Mouse (Mus musculus) CH12.LX (cell line): ENCODE data around the gene Fgd6.

Source experiments
- CTCF ChIP-seq, 2 experiments: IDR thresholded peaks in 1 of 2; conservative IDR thresholded peaks in 1 of 2; 2 replicates each; pipeline ENCODE4 v1.5.1; 2011 to 2012; ENCODE audit warnings: low read depth in 2 of 2, low read length in 2 of 2, improper control_type of control experiment in 1 of 2, inconsistent platforms in 1 of 2, mild to moderate bottlenecking in 1 of 2, moderate library complexity in 1 of 2
- TCF12 ChIP-seq: IDR thresholded peaks from 2 replicates; pipeline ENCODE4 v1.6.1; 2014; ENCODE audit warnings: low read depth, mild to moderate bottlenecking, inconsistent platforms, low read length, improper control_type of control experiment

GRCm38 (mm10) chr10:94014200-94014599 lies 21.6 kb upstream of the Fgd6 start:
- TF ChIP-seq TCF12 = no peak
- TF ChIP-seq CTCF (conservative IDR thresholded peaks at IDR 0.05 in 1 of 2, IDR thresholded peaks at IDR 0.05 in 1 of 2; ENCODE audit: low read depth in 2 of 2, low read length in 2 of 2) = no peak
